In the genomic region with DNA sequence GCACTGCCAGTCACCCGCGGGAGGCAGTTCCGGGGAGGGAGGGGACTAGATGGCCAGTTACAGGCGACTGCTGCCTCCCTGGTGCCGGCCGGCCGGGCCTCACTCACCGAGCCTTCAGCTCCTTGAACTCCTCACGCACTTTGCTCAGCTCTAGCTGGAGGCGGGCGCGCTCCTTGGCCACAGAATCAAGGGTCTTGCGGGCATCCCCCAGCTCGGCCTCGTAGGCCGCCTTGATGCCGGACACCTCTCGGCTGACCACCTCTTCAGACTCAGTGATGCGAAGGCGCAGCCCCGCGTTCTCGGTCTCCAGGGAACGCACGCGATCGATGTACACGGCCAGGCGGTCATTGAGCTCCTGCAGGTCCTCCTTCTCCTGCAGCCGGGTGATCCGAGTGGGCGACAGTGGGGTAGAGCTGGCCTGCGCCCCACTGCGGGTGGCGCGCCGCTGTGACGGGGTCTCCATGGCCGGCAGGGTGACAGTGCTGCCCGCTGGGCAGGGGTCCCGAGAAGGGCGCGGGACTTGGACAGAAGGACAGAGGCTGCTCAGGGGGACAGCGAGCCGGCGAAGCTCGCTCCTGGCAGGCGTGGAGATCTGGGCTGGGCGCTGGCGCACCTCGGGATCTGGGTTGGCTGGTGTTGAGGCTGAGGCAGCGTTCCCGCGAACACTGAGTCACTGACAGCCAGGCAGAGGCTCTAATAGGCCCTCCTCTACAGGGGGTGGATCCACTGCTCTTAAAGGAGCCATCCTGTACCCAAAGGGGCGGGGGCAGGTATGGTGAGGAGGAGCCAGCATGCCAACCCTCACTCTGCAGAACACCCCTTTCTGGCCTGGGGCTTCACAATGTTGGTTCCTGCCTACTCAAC, we compare ENCODE assay signal across 7 mouse cellular contexts. TPM values are rescaled to one million over a fixed set of nuclear protein-coding genes. Genes with fewer than 3 reads are reported as not detected.
DNase-seq lines count a peak whose midpoint lies in the region; ATAC-seq lines count a peak whose summit lies in the region.

No protein-coding gene starts in this region.

- peak; percentile 95 for DNase-seq in adrenal gland, postnatal 14 days
- peak; percentile 79 for DNase-seq in embryo, embryonic 10.5 days (ENCODE audit: low spot score)
- DNase-seq in gastrocnemius, postnatal 14 days = peak; percentile 93
- DNase-seq in left cerebral cortex, adult 9 months (ENCODE audit: low spot score in 2 of 2) = peak; percentile 81 to 94
- peak; percentile 91 for DNase-seq in right cerebral cortex, postnatal 25 days

- peak; percentile 82 for ATAC-seq in inflammation-experienced regulatory T-cells, adult 6 months
- peak; percentile 81 for ATAC-seq in megakaryocyte, adult 5-6 weeks (ENCODE audit: poor library complexity, severe bottlenecking)

- intact Hi-C loops in gastrocnemius, postnatal 14 days (cut with DNase I; ENCODE audit: low total_unique reads) = no loop called here

RNA-seq across cellular contexts. Expression of a gene that starts 6.9 kb away (rescaled TPM):
- total RNA-seq in adrenal gland, postnatal 14 days (2021) = 97.6 and 99.3 TPM in 2 replicates
- total RNA-seq in gastrocnemius, postnatal 14 days (2021) = 100 to 1,000 TPM; 125 to 161 TPM
- 1 to 10 TPM; 2.6 to 8.0 (median 4.0) TPM for polyA plus RNA-seq in inflammation-experienced regulatory T-cells, adult 6 months (2017; shearing (Covaris generic))
- 1.5 and 1.9 TPM in 2 replicates for total RNA-seq in megakaryocyte, adult 5-6 weeks (2015)
- total RNA-seq in megakaryocyte, adult 5-6 weeks (2017) = 2.5 and 4.5 TPM in 2 replicates

RNA-seq across cellular contexts. Expression of a gene that starts 29.3 kb away (rescaled TPM):
- total RNA-seq in adrenal gland, postnatal 14 days (2021) = 4.2 and 4.4 TPM in 2 replicates
- total RNA-seq in gastrocnemius, postnatal 14 days (2021) = 1 to 10 TPM in 1 of 2 experiments, under 1 TPM in 1; 0.64 to 1.6 TPM
- polyA plus RNA-seq in inflammation-experienced regulatory T-cells, adult 6 months (2017; shearing (Covaris generic)) = under 1 TPM; 0.17 to 0.20 (median 0.18) TPM
- total RNA-seq in megakaryocyte, adult 5-6 weeks (2015) = 0.04 and 0.05 TPM in 2 replicates
- 0.04 and 0.18 TPM in 2 replicates for total RNA-seq in megakaryocyte, adult 5-6 weeks (2017)

RNA-seq across cellular contexts. Expression of a gene that starts 41.9 kb away (rescaled TPM):
- 11.0 and 11.5 TPM in 2 replicates for total RNA-seq in adrenal gland, postnatal 14 days (2021)
- total RNA-seq in gastrocnemius, postnatal 14 days (2021) = 1 to 10 TPM; 2.1 to 2.2 TPM
- polyA plus RNA-seq in inflammation-experienced regulatory T-cells, adult 6 months (2017; shearing (Covaris generic)) = 10 to 100 TPM; 24.5 to 49.0 (median 28.3) TPM
- total RNA-seq in megakaryocyte, adult 5-6 weeks (2015) = 171 and 181 TPM in 2 replicates
- 164 and 167 TPM in 2 replicates for total RNA-seq in megakaryocyte, adult 5-6 weeks (2017)

RNA-seq across cellular contexts. Expression of a gene that starts 45.2 kb away (rescaled TPM):
- total RNA-seq in adrenal gland, postnatal 14 days (2021) = not detected in 2 replicates
- not detected for total RNA-seq in gastrocnemius, postnatal 14 days (2021)
- not detected for polyA plus RNA-seq in inflammation-experienced regulatory T-cells, adult 6 months (2017; shearing (Covaris generic))
- not detected in 2 replicates for total RNA-seq in megakaryocyte, adult 5-6 weeks (2015)
- total RNA-seq in megakaryocyte, adult 5-6 weeks (2017) = not detected in 2 replicates

RNA-seq across cellular contexts. Expression of a gene that starts 50.0 kb away (rescaled TPM):
- total RNA-seq in adrenal gland, postnatal 14 days (2021) = 133 and 138 TPM in 2 replicates
- 10 to 100 TPM; 78.3 to 80.4 TPM for total RNA-seq in gastrocnemius, postnatal 14 days (2021)
- polyA plus RNA-seq in inflammation-experienced regulatory T-cells, adult 6 months (2017; shearing (Covaris generic)) = 100 to 1,000 TPM; 149 to 189 (median 187) TPM
- total RNA-seq in megakaryocyte, adult 5-6 weeks (2015) = 31.3 TPM in 2 replicates
- 57.8 and 73.4 TPM in 2 replicates for total RNA-seq in megakaryocyte, adult 5-6 weeks (2017)

Comparison
In these comparisons a context has a peak if more than half of its experiments do, and no peak if none do; other contexts are left out.
1. Peak in every context shown above with its lines: DNase-seq and ATAC-seq.
2. RNA of a gene that starts 6.9 kb away (total RNA-seq): 125 to 161 TPM in gastrocnemius, postnatal 14 days and 97.6 to 99.3 TPM in adrenal gland, postnatal 14 days; 1.5 to 4.5 TPM in megakaryocyte, adult 5-6 weeks; every median in the first group is over 10 times any median in the second.
3. RNA of a gene that starts 41.9 kb away (total RNA-seq): 164 to 181 TPM in megakaryocyte, adult 5-6 weeks; 11.0 to 11.5 TPM in adrenal gland, postnatal 14 days and 2.1 to 2.2 TPM in gastrocnemius, postnatal 14 days; every median in the first group is over 10 times any median in the second.